Mouse (Mus musculus): ENCODE results near the gene Nt5m. TPM values are rescaled to one million over a fixed set of nuclear protein-coding genes. Genes with fewer than 3 reads are reported as not detected.

The Nt5m gene
- polyA plus RNA-seq, 1 experiment from 2014 or later, result 40.5 TPM

- no peak overlapping the region for H3K9ac ChIP-seq (ENCODE audit: low read length)
- H3K36me3 ChIP-seq (ENCODE audit: control insufficient read depth, insufficient read depth, low read length), result no peaks in the 10 kb centered on the region
- H3K4me1 ChIP-seq (replicated peaks; ENCODE audit: control insufficient read depth, insufficient read depth, low read length), result 0 out of 2 replicates have a peak, but pooled peaks cover 2% of the 10 kb centered on the region
- no peaks in the 10 kb centered on the region for H3K9me3 ChIP-seq (ENCODE audit: control insufficient read depth, low read length)
- no peaks in the 10 kb centered on the region for H3K27me3 ChIP-seq (ENCODE audit: control insufficient read depth, insufficient read depth, low read length)
- DNase-seq (ENCODE audit: low spot score) (no peak), ATAC-seq (replicated peaks; ENCODE audit: low FRiP score) (no peak)
- no peak overlapping the region for H3K27ac ChIP-seq (ENCODE audit: low read depth, low read length)
- H3K4me3 ChIP-seq (ENCODE audit: low read depth, low read length), result no peak overlapping the region
- no peak overlapping the region for H3K4me2 ChIP-seq (ENCODE audit: low read depth, low read length, severe bottlenecking)
- 64% methylated on average over 8 of the region's 8 CpGs for WGBS
Measured at GRCm38 (mm10) chr11:59902045-59902726, 62.9 kb downstream of the Nt5m start.

- Histone ChIP-seq H3K36me3 (ENCODE audit: control insufficient read depth, insufficient read depth, low read length) (no peaks in the 10 kb centered on the region), H3K27ac (ENCODE audit: low read depth, low read length) (no peak overlapping the region), H3K9ac (ENCODE audit: low read length) (no peak overlapping the region), H3K4me3 (ENCODE audit: low read depth, low read length) (no peak overlapping the region), H3K4me1 (replicated peaks; ENCODE audit: control insufficient read depth, insufficient read depth, low read length) (no peaks in the 10 kb centered on the region), H3K4me2 (ENCODE audit: low read depth, low read length, severe bottlenecking) (no peak overlapping the region), H3K27me3 (ENCODE audit: control insufficient read depth, insufficient read depth, low read length) (no peaks in the 10 kb centered on the region), H3K9me3 (ENCODE audit: control insufficient read depth, low read length) (no peaks in the 10 kb centered on the region)
- no peak for DNase-seq (ENCODE audit: low spot score)
- 88% methylated on average over 6 of the region's 6 CpGs for WGBS
- no peak for ATAC-seq (replicated peaks; ENCODE audit: low FRiP score)
Measured at GRCm38 (mm10) chr11:59906521-59907123, 67.4 kb downstream of the Nt5m start.

GRCm38 (mm10) chr11:59908446-59908845, 69.2 kb downstream of the Nt5m start:
- WGBS, result 67% methylated on average over 3 of the region's 3 CpGs
- Histone ChIP-seq H3K9ac (ENCODE audit: low read length) (no peak overlapping the region), H3K4me2 (ENCODE audit: low read depth, low read length, severe bottlenecking) (no peak overlapping the region), H3K27me3 (ENCODE audit: control insufficient read depth, insufficient read depth, low read length) (no peaks in the 10 kb centered on the region), H3K27ac (ENCODE audit: low read depth, low read length) (no peak overlapping the region), H3K4me1 (replicated peaks; ENCODE audit: control insufficient read depth, insufficient read depth, low read length) (no peaks in the 10 kb centered on the region), H3K4me3 (ENCODE audit: low read depth, low read length) (no peak overlapping the region), H3K36me3 (ENCODE audit: control insufficient read depth, insufficient read depth, low read length) (no peaks in the 10 kb centered on the region), H3K9me3 (ENCODE audit: control insufficient read depth, low read length) (no peaks in the 10 kb centered on the region)
- no peak for DNase-seq (ENCODE audit: low spot score)
- no peak for ATAC-seq (replicated peaks; ENCODE audit: low FRiP score)

GRCm38 (mm10) chr11:59910586-59910985, 71.3 kb downstream of the Nt5m start:
- Histone ChIP-seq H3K9me3 (ENCODE audit: control insufficient read depth, low read length) (no peaks in the 10 kb centered on the region), H3K4me1 (replicated peaks; ENCODE audit: control insufficient read depth, insufficient read depth, low read length) (no peaks in the 10 kb centered on the region), H3K4me2 (ENCODE audit: low read depth, low read length, severe bottlenecking) (no peak overlapping the region), H3K27me3 (ENCODE audit: control insufficient read depth, insufficient read depth, low read length) (no peaks in the 10 kb centered on the region), H3K27ac (ENCODE audit: low read depth, low read length) (no peak overlapping the region), H3K9ac (ENCODE audit: low read length) (no peak overlapping the region), H3K36me3 (ENCODE audit: control insufficient read depth, insufficient read depth, low read length) (no peaks in the 10 kb centered on the region), H3K4me3 (ENCODE audit: low read depth, low read length) (no peak overlapping the region)
- ATAC-seq (replicated peaks; ENCODE audit: low FRiP score) (no peak), DNase-seq (ENCODE audit: low spot score) (no peak)

- Histone ChIP-seq H3K27me3 (ENCODE audit: control insufficient read depth, insufficient read depth, low read length) (no peaks in the 10 kb centered on the region), H3K9me3 (ENCODE audit: control insufficient read depth, low read length) (no peaks in the 10 kb centered on the region), H3K4me3 (ENCODE audit: low read depth, low read length) (no peak overlapping the region), H3K27ac (ENCODE audit: low read depth, low read length) (no peak overlapping the region), H3K4me1 (replicated peaks; ENCODE audit: control insufficient read depth, insufficient read depth, low read length) (no peaks in the 10 kb centered on the region), H3K4me2 (ENCODE audit: low read depth, low read length, severe bottlenecking) (no peak overlapping the region), H3K36me3 (ENCODE audit: control insufficient read depth, insufficient read depth, low read length) (no peaks in the 10 kb centered on the region), H3K9ac (ENCODE audit: low read length) (no peak overlapping the region)
- DNase-seq (ENCODE audit: low spot score) (no peak), ATAC-seq (replicated peaks; ENCODE audit: low FRiP score) (no peak)
- WGBS, result 82% methylated on average over 1 of the region's 1 CpGs
Measured at GRCm38 (mm10) chr11:59911523-59911922, 72.3 kb downstream of the Nt5m start.

- no peak overlapping the region for H3K27ac ChIP-seq (ENCODE audit: low read depth, low read length)
- no peak overlapping the region for H3K4me2 ChIP-seq (ENCODE audit: low read depth, low read length, severe bottlenecking)
- no peak overlapping the region for H3K9ac ChIP-seq (ENCODE audit: low read length)
- H3K9me3 ChIP-seq (ENCODE audit: control insufficient read depth, low read length), result no peaks in the 10 kb centered on the region
- no peaks in the 10 kb centered on the region for H3K27me3 ChIP-seq (ENCODE audit: control insufficient read depth, insufficient read depth, low read length)
- no peaks in the 10 kb centered on the region for H3K36me3 ChIP-seq (ENCODE audit: control insufficient read depth, insufficient read depth, low read length)
- 88% methylated on average over 4 of the region's 4 CpGs for WGBS
- no peak overlapping the region for H3K4me3 ChIP-seq (ENCODE audit: low read depth, low read length)
- ATAC-seq (replicated peaks; ENCODE audit: low FRiP score) (no peak), DNase-seq (ENCODE audit: low spot score) (no peak)
- no peaks in the 10 kb centered on the region for H3K4me1 ChIP-seq (replicated peaks; ENCODE audit: control insufficient read depth, insufficient read depth, low read length)
Measured at GRCm38 (mm10) chr11:59913702-59914101, 74.5 kb downstream of the Nt5m start.

- WGBS, result 50% methylated on average over 4 of the region's 4 CpGs
- H3K36me3 ChIP-seq (ENCODE audit: control insufficient read depth, insufficient read depth, low read length), result no peaks in the 10 kb centered on the region
Measured at GRCm38 (mm10) chr11:59918014-59918413, 78.8 kb downstream of the Nt5m start.

GRCm38 (mm10) chr11:59919401-59919800, 80.2 kb downstream of the Nt5m start:
- Histone ChIP-seq H3K4me1 (replicated peaks; ENCODE audit: control insufficient read depth, insufficient read depth, low read length) (no peaks in the 10 kb centered on the region), H3K27ac (ENCODE audit: low read depth, low read length) (no peak overlapping the region), H3K36me3 (ENCODE audit: control insufficient read depth, insufficient read depth, low read length) (no peaks in the 10 kb centered on the region), H3K4me2 (ENCODE audit: low read depth, low read length, severe bottlenecking) (no peak overlapping the region), H3K4me3 (ENCODE audit: low read depth, low read length) (no peak overlapping the region), H3K9me3 (ENCODE audit: control insufficient read depth, low read length) (no peaks in the 10 kb centered on the region), H3K27me3 (ENCODE audit: control insufficient read depth, insufficient read depth, low read length) (no peaks in the 10 kb centered on the region), H3K9ac (ENCODE audit: low read length) (no peak overlapping the region)
- WGBS, result 78% methylated on average over 3 of the region's 3 CpGs
- DNase-seq (ENCODE audit: low spot score), result no peak
- ATAC-seq (replicated peaks; ENCODE audit: low FRiP score), result no peak

More at GRCm38 (mm10) chr11:59918014-59918413, 78.8 kb downstream of the Nt5m start:
- Histone ChIP-seq H3K4me1 (replicated peaks; ENCODE audit: control insufficient read depth, insufficient read depth, low read length) (no peaks in the 10 kb centered on the region), H3K4me2 (ENCODE audit: low read depth, low read length, severe bottlenecking) (no peak overlapping the region), H3K9ac (ENCODE audit: low read length) (no peak overlapping the region), H3K27ac (ENCODE audit: low read depth, low read length) (no peak overlapping the region), H3K4me3 (ENCODE audit: low read depth, low read length) (no peak overlapping the region), H3K27me3 (ENCODE audit: control insufficient read depth, insufficient read depth, low read length) (no peaks in the 10 kb centered on the region), H3K9me3 (ENCODE audit: control insufficient read depth, low read length) (no peaks in the 10 kb centered on the region)
- no peak for DNase-seq (ENCODE audit: low spot score)
- no peak for ATAC-seq (replicated peaks; ENCODE audit: low FRiP score)

GRCm38 (mm10) chr11:59920331-59920730, 81.1 kb downstream of the Nt5m start:
- no peak overlapping the region for H3K4me2 ChIP-seq (ENCODE audit: low read depth, low read length, severe bottlenecking)
- H3K4me3 ChIP-seq (ENCODE audit: low read depth, low read length), result no peak overlapping the region
- WGBS, result 81% methylated on average over 5 of the region's 5 CpGs
- no peak overlapping the region for H3K9ac ChIP-seq (ENCODE audit: low read length)
- DNase-seq (ENCODE audit: low spot score) (no peak), ATAC-seq (replicated peaks; ENCODE audit: low FRiP score) (no peak)
- H3K9me3 ChIP-seq (ENCODE audit: control insufficient read depth, low read length), result no peaks in the 10 kb centered on the region
- H3K36me3 ChIP-seq (ENCODE audit: control insufficient read depth, insufficient read depth, low read length), result no peaks in the 10 kb centered on the region
- H3K27me3 ChIP-seq (ENCODE audit: control insufficient read depth, insufficient read depth, low read length), result no peaks in the 10 kb centered on the region
- no peaks in the 10 kb centered on the region for H3K4me1 ChIP-seq (replicated peaks; ENCODE audit: control insufficient read depth, insufficient read depth, low read length)
- no peak overlapping the region for H3K27ac ChIP-seq (ENCODE audit: low read depth, low read length)
